Mouse (Mus musculus) ZHBTc4 (cell line): ENCODE measurements around the gene Vmn2r75.
A peak's percentile ranks its signal among the peaks of the same experiment; 100 is the strongest.
"Not testable (repeated sequence)": the region's sequence is repeated elsewhere in the genome, so short reads cannot be mapped to it uniquely, and the experiment has no call there.

Source experiments
- DNase-seq: peaks from one replicate; pipeline ENCODE4 v3.0.0-alpha.2; 2011; ENCODE audit warnings: low read depth, low spot score

Vmn2r75 gene

GRCm38 (mm10) chr7:86171678-86172077 lies at the start of gene Vmn2r75:
Gene Vmn2r75, minus strand, starts transcription at chr7:86171778.
- DNase-seq, result not testable (repeated sequence)

DNA sequence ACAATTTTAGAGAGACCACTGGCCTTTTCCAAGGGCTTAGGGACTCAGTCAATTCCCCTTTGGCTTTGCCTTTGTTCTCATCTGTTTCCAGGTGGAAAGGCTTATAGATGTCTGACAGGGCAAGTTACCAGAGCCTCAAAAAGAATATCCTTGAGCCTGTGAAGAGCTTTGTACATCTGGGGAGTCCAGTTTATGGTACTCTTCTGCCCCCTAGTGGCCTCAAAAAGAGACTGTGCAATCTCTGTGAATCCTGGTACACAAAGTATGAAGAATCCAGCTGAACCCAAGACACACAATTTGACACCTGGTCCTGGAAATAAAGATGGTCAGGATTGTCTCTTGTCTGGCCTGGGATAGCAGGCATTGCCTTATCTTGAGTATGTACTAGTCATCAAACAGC lies 39.8 kb upstream of the Vmn2r75 start:
- DNase-seq, result peak; percentile 57
